In the genomic region with DNA sequence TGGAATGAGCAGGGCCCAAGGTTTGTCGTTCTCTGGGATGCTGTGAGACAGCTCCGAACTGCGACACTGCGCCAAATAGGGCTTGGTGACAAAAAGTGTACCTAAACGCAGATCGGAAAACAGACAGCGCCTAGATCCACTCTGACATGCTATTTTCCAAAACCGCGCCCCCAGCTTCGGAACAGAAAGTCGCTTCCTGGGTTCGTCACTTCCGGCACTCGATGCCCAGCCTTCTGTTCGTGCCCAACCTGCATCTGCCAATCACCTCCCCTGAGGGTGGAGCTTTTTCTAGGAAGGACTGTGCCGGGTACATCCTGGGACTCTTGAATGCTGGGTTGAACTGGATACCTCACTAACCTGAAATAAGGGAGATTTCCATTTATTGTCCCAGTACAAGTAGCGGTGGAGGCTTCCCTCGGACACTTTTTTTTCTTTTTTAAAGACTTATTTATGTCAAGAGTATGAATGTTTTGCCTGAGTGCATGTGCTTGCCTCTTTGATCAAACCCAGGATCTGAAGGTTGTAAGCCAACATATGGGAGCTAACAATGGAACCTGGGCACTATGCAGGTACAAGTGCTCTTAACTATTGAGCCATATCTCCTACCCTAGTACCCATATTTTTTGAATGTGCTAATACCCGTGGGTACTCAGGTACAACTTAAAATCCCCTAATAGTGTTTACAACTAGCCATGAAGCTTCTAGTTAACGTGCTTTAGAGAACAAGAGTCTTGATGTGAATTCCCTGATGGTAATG, we compare ENCODE assay signal across 8 mouse cellular contexts. TPM values are rescaled to one million over a fixed set of nuclear protein-coding genes. Genes with fewer than 3 reads are reported as not detected.
DNase-seq lines count a peak whose midpoint lies in the region; ATAC-seq lines count a peak whose summit lies in the region.

TSS of gene Arl5b (plus strand) at position 279 of the 757 bp plus-strand sequence.

- peak; percentile 93 to 97 for DNase-seq in adrenal gland, adult (ENCODE audit: inconsistent age in 2 of 2, low spot score in 1 of 2)
- peak; percentile 95 for DNase-seq in embryo, embryonic 10 days (ENCODE audit: low spot score)
- DNase-seq in gastrocnemius, adult 8-10 months (ENCODE audit: low spot score in 2 of 2): peak; percentile 92 to 93
- peak; percentile 97 for DNase-seq in induced T-regulatory cell, adult 2 months (ENCODE audit: low read depth)
- DNase-seq in left cerebral cortex, adult 8-10 months (ENCODE audit: low spot score in 2 of 2): peak; percentile 83 to 92
- DNase-seq in right cerebral cortex, adult 18-20 months: peak; percentile 96
- DNase-seq in urinary bladder, adult 2 months (ENCODE audit: low spot score): peak; percentile 64

- peak; percentile 100 for ATAC-seq in megakaryocyte, adult 5-6 weeks (ENCODE audit: poor library complexity, severe bottlenecking)

RNA-seq across cellular contexts. Expression of gene Arl5b, which starts in this region (rescaled TPM):
- total RNA-seq in gastrocnemius, adult 8-10 months (2022): 10 to 100 TPM; 17.1 to 20.0 (median 19.5) TPM
- 10 to 100 TPM; 19.8 to 26.8 (median 21.9) TPM for total RNA-seq in left cerebral cortex, adult 8-10 months (2022)
- total RNA-seq in megakaryocyte, adult 5-6 weeks (2015): 22.3 and 22.4 TPM in 2 replicates
- 7.6 and 8.8 TPM in 2 replicates for total RNA-seq in megakaryocyte, adult 5-6 weeks (2017)
- 17.6 and 17.9 TPM in 2 replicates for polyA plus RNA-seq in urinary bladder, adult 2 months (2012; rRNA removed)

Comparison
In these comparisons a context has a peak if more than half of its experiments do, and no peak if none do; other contexts are left out.
1. Peak in every context shown above with its lines: DNase-seq and ATAC-seq.